Mouse (Mus musculus) liver, embryonic 14.5 days (tissue): ENCODE measurements around the gene Ubr4. TPM values are rescaled to one million over a fixed set of nuclear protein-coding genes. Genes with fewer than 3 reads are reported as not detected.

Experiments used
- ATAC-seq: fragments of 200-750 bp; cut with Nextera tagmentation; 2 replicates; pipeline ENCODE4 v1.8.0; 2017; ENCODE audit warnings: moderate number of reproducible peaks, mild to moderate bottlenecking, moderate library complexity; ENCODE audit not compliant: insufficient read depth
- DNase-seq, 3 experiments: peaks; one replicate each; pipeline ENCODE4 v3.0.0-alpha.2; 2012 to 2013; ENCODE audit warnings: low read depth in 3 of 3, low spot score in 3 of 3
- H3K27ac ChIP-seq: fragments of 300-500 bp; sonication (generic); 2 replicates; pipeline ENCODE4 v1.5.1; 2014; ENCODE audit warnings: moderate library complexity, mild to moderate bottlenecking, control low read depth, inconsistent platforms
- H3K27me3 ChIP-seq: fragments of 300-500 bp; sonication (generic); 2 replicates; pipeline ENCODE4 v1.6.1; 2014; ENCODE audit warnings: mild to moderate bottlenecking, low read length, moderate library complexity; ENCODE audit not compliant: control insufficient read depth, insufficient read depth
- H3K36me3 ChIP-seq: fragments of 300-500 bp; sonication (generic); replicated peaks from 2 replicates; pipeline ENCODE4 v1.6.1; 2014; ENCODE audit warnings: low read depth; ENCODE audit not compliant: control insufficient read depth, insufficient read depth
- H3K4me1 ChIP-seq, 2 experiments: fragments of 200-500 bp in 1 of 2; fragments of 300-500 bp in 1 of 2; sonication (generic) in 1 of 2; replicated peaks; 2 replicates each; pipeline ENCODE4 v1.6.1; 2012 to 2014; ENCODE audit warnings: antibody characterized with exemption in 1 of 2, inconsistent platforms in 1 of 2, low read length in 1 of 2; ENCODE audit not compliant: control insufficient read depth in 2 of 2, insufficient read depth in 2 of 2
- H3K4me2 ChIP-seq: fragments of 300-500 bp; sonication (generic); 2 replicates; pipeline ENCODE4 v1.6.1; 2014; ENCODE audit warnings: low read depth, mild to moderate bottlenecking, control low read depth, moderate library complexity
- H3K4me3 ChIP-seq, 2 experiments: fragments of 200-500 bp in 1 of 2; fragments of 300-500 bp in 1 of 2; sonication (generic) in 1 of 2; 2 replicates each; pipeline ENCODE4 v1.5.1; 2012 to 2014; ENCODE audit warnings: low read depth in 2 of 2, low read length in 2 of 2, mild to moderate bottlenecking in 2 of 2, control low read depth in 1 of 2, inconsistent platforms in 1 of 2, moderate library complexity in 1 of 2; ENCODE audit not compliant: insufficient read depth in 1 of 2
- H3K9ac ChIP-seq: fragments of 300-500 bp; sonication (generic); replicated peaks from 2 replicates; pipeline ENCODE4 v1.6.1; 2014; ENCODE audit warnings: mild to moderate bottlenecking, control low read depth, moderate library complexity
- H3K9me3 ChIP-seq: fragments of 300-500 bp; sonication (generic); 2 replicates; pipeline ENCODE4 v1.6.1; 2016; ENCODE audit warnings: low read length, mixed read lengths; ENCODE audit not compliant: control insufficient read depth
- CTCF ChIP-seq: IDR thresholded peaks from 2 replicates; pipeline ENCODE4 v1.5.1; 2016; ENCODE audit warnings: antibody characterized with exemption, low read depth, control low read depth
- EP300 ChIP-seq: IDR thresholded peaks from 2 replicates; pipeline ENCODE4 v1.6.1; 2016; ENCODE audit warnings: antibody characterized with exemption, low read depth
- WGBS: fragments of 180-500 bp; shearing (Covaris S2); extraction: QIAGEN DNeasy Blood & Tissue Kit; methylation state at CpG from one replicate; pipeline ENCODE4 v1.1.7; 2014; ENCODE audit not compliant: insufficient replicate concordance; 5-methylcytosine and 5-hydroxymethylcytosine counted together
- polyA plus RNA-seq, 2 experiments: library from polyadenylated mRNA; depleted of rRNA in 1 of 2; stranded (reverse) in 1 of 2; unstranded in 1 of 2; fragments of >200 nt; fragmentation: Nextera tagmentation in 1 of 2; extraction: Ambion mirVana in 1 of 2; gene quantifications; 2 replicates each; pipeline versions ENCODE4 v1.2.1 to v1.2.3; 2012 to 2014

Ubr4 gene
- polyA plus RNA-seq (2012; rRNA removed) (55.5 and 58.9 TPM in 2 replicates), polyA plus RNA-seq (2014; fragmentation: Nextera tagmentation; extraction: Ambion mirVana) (34.0 and 38.9 TPM in 2 replicates)

- Histone ChIP-seq H3K4me3 (peak within 1 kb of the TSS; percentile 89 to 92), H3K27me3 (no peaks in the 10 kb centered on the region), H3K27ac (peak within 1 kb of the TSS; percentile 61), H3K4me2 (peak within 1 kb of the TSS; percentile 83), H3K4me1 (peaks cover 6 to 19% of the 10 kb centered on the region in 2 experiments; a peak in 3 of 4 replicates), H3K36me3 (peaks cover 39% of the 10 kb centered on the region), H3K9ac (peak within 1 kb of the TSS; percentile 79), H3K9me3 (no peaks in the 10 kb centered on the region)
- DNase-seq (peak; percentile 65 to 76 (median 69)), ATAC-seq (peak; percentile 93)
- TF ChIP-seq EP300, result 0 out of 2 replicates have a peak, but pooled peaks have one; percentile 32
- no peak for TF ChIP-seq CTCF
- under 1% methylated on average over 64 of the region's 64 CpGs for WGBS
Measured at GRCm38 (mm10) chr4:139351931-139352711, at the start of gene Ubr4, which contains the start of the genes Mrto4 and Emc1. Ubr4 (plus strand) TSS chr4:139352609. Mrto4 (minus strand) TSS chr4:139352576. Emc1 (plus strand) TSS chr4:139352587.

- peaks cover 4 to 5% of the 10 kb centered on the region in 2 experiments; a peak in 3 of 4 replicates for H3K4me1 ChIP-seq
- no peak for DNase-seq
- ATAC-seq, result no peak
- no peaks in the 10 kb centered on the region for H3K36me3 ChIP-seq
- H3K27me3 ChIP-seq, result no peaks in the 10 kb centered on the region
- no peak overlapping the region for H3K4me3 ChIP-seq
- WGBS, result 84% methylated on average over 3 of the region's 3 CpGs
- TF ChIP-seq CTCF, result no peak
- no peak for TF ChIP-seq EP300
- H3K4me2 ChIP-seq, result no peak overlapping the region
- H3K27ac ChIP-seq, result no peak overlapping the region
- H3K9me3 ChIP-seq, result no peaks in the 10 kb centered on the region
- no peak overlapping the region for H3K9ac ChIP-seq
Measured at GRCm38 (mm10) chr4:139305521-139305920, 46.9 kb upstream of the Ubr4 start.

- no peak overlapping the region for H3K4me3 ChIP-seq
- no peak overlapping the region for H3K4me2 ChIP-seq
- ATAC-seq (no peak), DNase-seq (no peak)
- 40% methylated on average over 5 of the region's 5 CpGs for WGBS
- TF ChIP-seq CTCF (no peak), EP300 (no peak)
- no peak overlapping the region for H3K9ac ChIP-seq
- H3K27me3 ChIP-seq, result no peaks in the 10 kb centered on the region
- H3K9me3 ChIP-seq, result no peaks in the 10 kb centered on the region
- peaks cover 4 to 10% of the 10 kb centered on the region in 2 experiments; a peak in 3 of 4 replicates for H3K4me1 ChIP-seq
- no peak overlapping the region for H3K27ac ChIP-seq
- no peaks in the 10 kb centered on the region for H3K36me3 ChIP-seq
Measured at GRCm38 (mm10) chr4:139307916-139308315, 44.5 kb upstream of the Ubr4 start.

GRCm38 (mm10) chr4:139309651-139310050 is 42.8 kb upstream of the Ubr4 start:
- Histone ChIP-seq H3K27me3 (no peaks in the 10 kb centered on the region), H3K27ac (no peak overlapping the region)
- WGBS, result 46% methylated on average over 6 of the region's 6 CpGs

More at GRCm38 (mm10) chr4:139309651-139310050, 42.8 kb upstream of the Ubr4 start:
- H3K9me3 ChIP-seq, result no peaks in the 10 kb centered on the region
- H3K4me3 ChIP-seq, result peak overlapping the region; percentile 76 to 86
- DNase-seq, result no peak
- peak; percentile 28; the same call in 1 of the 2 replicates for TF ChIP-seq CTCF
- TF ChIP-seq EP300, result no peak
- peak overlapping the region; percentile 99 for H3K4me2 ChIP-seq
- peak overlapping the region; percentile 77 for H3K9ac ChIP-seq
- H3K4me1 ChIP-seq, result peaks cover 4 to 10% of the 10 kb centered on the region in 2 experiments; a peak in 3 of 4 replicates
- ATAC-seq, result no peak
- no peaks in the 10 kb centered on the region for H3K36me3 ChIP-seq
